Mouse (Mus musculus): ENCODE measurements around the gene Zfp593. TPM values are rescaled to one million over a fixed set of nuclear protein-coding genes. Genes with fewer than 3 reads are reported as not detected.

Gene Zfp593
- polyA plus RNA-seq, 1 experiment from 2014 or later = 21.6 TPM

- WGBS = 21% methylated on average over 19 of the region's 19 CpGs
- peak overlapping the region; percentile 25 for H3K4me3 ChIP-seq
Measured at GRCm38 (mm10) chr4:134237582-134238278, 7.7 kb downstream of the Zfp593 start.

GRCm38 (mm10) chr4:134234876-134235275, 10.5 kb downstream of the Zfp593 start:
- H3K27ac ChIP-seq = no peak overlapping the region
- H3K4me3 ChIP-seq = no peak overlapping the region
- WGBS = 80% methylated on average over 5 of the region's 5 CpGs
- H3K4me1 ChIP-seq (replicated peaks) = peaks cover 19% of the 10 kb centered on the region
- H3K36me3 ChIP-seq = no peaks in the 10 kb centered on the region
- H3K27me3 ChIP-seq (ENCODE audit: insufficient read depth, poor library complexity, severe bottlenecking) = peaks cover 43% of the 10 kb centered on the region
- no peak for DNase-seq (ENCODE audit: low spot score)
- H3K9me3 ChIP-seq = no peaks in the 10 kb centered on the region

More at GRCm38 (mm10) chr4:134237582-134238278, 7.7 kb downstream of the Zfp593 start:
- H3K27ac ChIP-seq = no peak overlapping the region
- H3K27me3 ChIP-seq (ENCODE audit: insufficient read depth, poor library complexity, severe bottlenecking) = peaks cover 42% of the 10 kb centered on the region
- no peak for DNase-seq (ENCODE audit: low spot score)
- no peaks in the 10 kb centered on the region for H3K9me3 ChIP-seq
- H3K36me3 ChIP-seq = no peaks in the 10 kb centered on the region
- peaks cover 19% of the 10 kb centered on the region for H3K4me1 ChIP-seq (replicated peaks)

- no peak overlapping the region for H3K4me3 ChIP-seq
- H3K36me3 ChIP-seq = no peaks in the 10 kb centered on the region
- peaks cover 14% of the 10 kb centered on the region for H3K4me1 ChIP-seq (replicated peaks)
- no peak overlapping the region for H3K27ac ChIP-seq
- 50% methylated on average over 8 of the region's 8 CpGs for WGBS
- no peaks in the 10 kb centered on the region for H3K9me3 ChIP-seq
- peaks cover 10% of the 10 kb centered on the region for H3K27me3 ChIP-seq (ENCODE audit: insufficient read depth, poor library complexity, severe bottlenecking)
- DNase-seq (ENCODE audit: low spot score) = no peak
Measured at GRCm38 (mm10) chr4:134230431-134230830, 15.0 kb downstream of the Zfp593 start.

GRCm38 (mm10) chr4:134227194-134227593, 18.2 kb downstream of the Zfp593 start, which contains the start of gene Catsper4:
Catsper4 (minus strand) TSS chr4:134227383.
- no peak within 1 kb of the TSS for H3K27ac ChIP-seq
- no peak within 1 kb of the TSS; the same call in 1 of the 2 replicates for H3K4me3 ChIP-seq
- peaks cover 14% of the 10 kb centered on the region for H3K4me1 ChIP-seq (replicated peaks)
- DNase-seq (ENCODE audit: low spot score) = no peak
- H3K27me3 ChIP-seq (ENCODE audit: insufficient read depth, poor library complexity, severe bottlenecking) = 0 out of 2 replicates have a peak, but pooled peaks cover 3% of the 10 kb centered on the region
- no peaks in the 10 kb centered on the region for H3K9me3 ChIP-seq
- no peaks in the 10 kb centered on the region for H3K36me3 ChIP-seq
- 76% methylated on average over 8 of the region's 8 CpGs for WGBS

GRCm38 (mm10) chr4:134222793-134223600, 22.4 kb downstream of the Zfp593 start:
- H3K27ac ChIP-seq = no peak overlapping the region
- no peaks in the 10 kb centered on the region for H3K27me3 ChIP-seq (ENCODE audit: insufficient read depth, poor library complexity, severe bottlenecking)
- H3K4me3 ChIP-seq = no peak overlapping the region
- no peak for DNase-seq (ENCODE audit: low spot score)
- no peaks in the 10 kb centered on the region for H3K36me3 ChIP-seq
- peaks cover 5% of the 10 kb centered on the region; the same call in 1 of the 2 replicates for H3K4me1 ChIP-seq (replicated peaks)
- no peaks in the 10 kb centered on the region for H3K9me3 ChIP-seq
- 71% methylated on average over 11 of the region's 11 CpGs for WGBS

GRCm38 (mm10) chr4:134206488-134207053, 38.8 kb downstream of the Zfp593 start:
- no peaks in the 10 kb centered on the region for H3K36me3 ChIP-seq
- H3K4me1 ChIP-seq (replicated peaks) = peaks cover 7% of the 10 kb centered on the region; the same call in 1 of the 2 replicates
- H3K27me3 ChIP-seq (ENCODE audit: insufficient read depth, poor library complexity, severe bottlenecking) = peaks cover 6% of the 10 kb centered on the region; the same call in 1 of the 2 replicates
- no peak overlapping the region for H3K4me3 ChIP-seq
- no peak overlapping the region for H3K27ac ChIP-seq
- H3K9me3 ChIP-seq = no peaks in the 10 kb centered on the region
- WGBS = 55% methylated on average over 6 of the region's 6 CpGs
- DNase-seq (ENCODE audit: low spot score) = no peak

GRCm38 (mm10) chr4:134203340-134203896, 42.0 kb downstream of the Zfp593 start:
- Histone ChIP-seq H3K27ac (no peak overlapping the region), H3K9me3 (no peaks in the 10 kb centered on the region), H3K4me1 (replicated peaks) (peaks cover 7% of the 10 kb centered on the region; the same call in 1 of the 2 replicates), H3K27me3 (ENCODE audit: insufficient read depth, poor library complexity, severe bottlenecking) (peaks cover 1% of the 10 kb centered on the region; the same call in 1 of the 2 replicates), H3K4me3 (no peak overlapping the region), H3K36me3 (no peaks in the 10 kb centered on the region)
- WGBS = 89% methylated on average over 17 of the region's 17 CpGs
- DNase-seq (ENCODE audit: low spot score) = no peak

GRCm38 (mm10) chr4:134202904-134203303, 42.5 kb downstream of the Zfp593 start, which contains the start of gene Gm7534:
Gm7534 (minus strand) TSS chr4:134203004.
- no peaks in the 10 kb centered on the region for H3K9me3 ChIP-seq
- no peak within 1 kb of the TSS for H3K27ac ChIP-seq
- H3K4me1 ChIP-seq (replicated peaks) = peaks cover 7% of the 10 kb centered on the region; the same call in 1 of the 2 replicates
- no peak within 1 kb of the TSS for H3K4me3 ChIP-seq
- H3K36me3 ChIP-seq = no peaks in the 10 kb centered on the region
- no peak for DNase-seq (ENCODE audit: low spot score)
- H3K27me3 ChIP-seq (ENCODE audit: insufficient read depth, poor library complexity, severe bottlenecking) = no peaks in the 10 kb centered on the region
- WGBS = 91% methylated on average over 4 of the region's 4 CpGs

GRCm38 (mm10) chr4:134199371-134199770, 46.0 kb downstream of the Zfp593 start:
- Histone ChIP-seq H3K36me3 (no peaks in the 10 kb centered on the region), H3K4me1 (replicated peaks) (no peaks in the 10 kb centered on the region), H3K27ac (no peak overlapping the region), H3K27me3 (ENCODE audit: insufficient read depth, poor library complexity, severe bottlenecking) (no peaks in the 10 kb centered on the region), H3K4me3 (no peak overlapping the region), H3K9me3 (no peaks in the 10 kb centered on the region)
- 78% methylated on average over 2 of the region's 2 CpGs for WGBS
- no peak for DNase-seq (ENCODE audit: low spot score)

Other genes starting within 250 kb of the Zfp593 start
- 39.5 and 42.3 TPM in 2 replicates for gene Dhdds, start 244.7 kb downstream of the Zfp593 start, polyA plus RNA-seq (2016; fragmentation: Nextera tagmentation; extraction: Ambion mirVana)
- 13.4 and 27.5 TPM in 2 replicates for gene Lin28a, start 226.8 kb downstream of the Zfp593 start, polyA plus RNA-seq (2016; fragmentation: Nextera tagmentation; extraction: Ambion mirVana)
- gene Zfp683, start 191.8 kb downstream of the Zfp593 start, polyA plus RNA-seq (2016; fragmentation: Nextera tagmentation; extraction: Ambion mirVana) = not detected in 2 replicates
- gene Crybg2, start 184.8 kb downstream of the Zfp593 start, polyA plus RNA-seq (2016; fragmentation: Nextera tagmentation; extraction: Ambion mirVana) = 1.6 and 2.9 TPM in 2 replicates
- 5.3 and 5.5 TPM in 2 replicates for gene Cd52, start 150.5 kb downstream of the Zfp593 start, polyA plus RNA-seq (2016; fragmentation: Nextera tagmentation; extraction: Ambion mirVana)
- 7.6 and 11.2 TPM in 2 replicates for gene Ubxn11, start 143.0 kb downstream of the Zfp593 start, polyA plus RNA-seq (2016; fragmentation: Nextera tagmentation; extraction: Ambion mirVana)
- gene Sh3bgrl3, start 116.8 kb downstream of the Zfp593 start, polyA plus RNA-seq (2016; fragmentation: Nextera tagmentation; extraction: Ambion mirVana) = 333 and 386 TPM in 2 replicates
- gene Cep85, start 58.5 kb downstream of the Zfp593 start, polyA plus RNA-seq (2016; fragmentation: Nextera tagmentation; extraction: Ambion mirVana) = 30.1 and 35.1 TPM in 2 replicates
- not detected in 2 replicates for gene Gm7534, start 42.6 kb downstream of the Zfp593 start, polyA plus RNA-seq (2016; fragmentation: Nextera tagmentation; extraction: Ambion mirVana)
- not detected in 2 replicates for gene Catsper4, start 18.2 kb downstream of the Zfp593 start, polyA plus RNA-seq (2016; fragmentation: Nextera tagmentation; extraction: Ambion mirVana)
- gene Cnksr1, start 7.2 kb downstream of the Zfp593 start, polyA plus RNA-seq (2016; fragmentation: Nextera tagmentation; extraction: Ambion mirVana) = 0.89 and 1.2 TPM in 2 replicates
- 0.49 and 1.0 TPM in 2 replicates for gene E130218I03Rik, start 1.9 kb downstream of the Zfp593 start, polyA plus RNA-seq (2016; fragmentation: Nextera tagmentation; extraction: Ambion mirVana)
- gene Gm30191, start 1.3 kb upstream of the Zfp593 start, polyA plus RNA-seq (2016; fragmentation: Nextera tagmentation; extraction: Ambion mirVana) = not detected in 2 replicates
- gene Grrp1, start 8.5 kb upstream of the Zfp593 start, polyA plus RNA-seq (2016; fragmentation: Nextera tagmentation; extraction: Ambion mirVana) = 6.2 and 6.8 TPM in 2 replicates
- 18.1 and 18.8 TPM in 2 replicates for gene Pdik1l, start 42.3 kb upstream of the Zfp593 start, polyA plus RNA-seq (2016; fragmentation: Nextera tagmentation; extraction: Ambion mirVana)
- 0.51 and 0.56 TPM in 2 replicates for gene Trim63, start 69.5 kb upstream of the Zfp593 start, polyA plus RNA-seq (2016; fragmentation: Nextera tagmentation; extraction: Ambion mirVana)
- gene Slc30a2, start 97.6 kb upstream of the Zfp593 start, polyA plus RNA-seq (2016; fragmentation: Nextera tagmentation; extraction: Ambion mirVana) = 0.10 TPM in 1 of 2 replicates, not detected in the other
- 0.25 and 0.63 TPM in 2 replicates for gene Extl1, start 138.3 kb upstream of the Zfp593 start, polyA plus RNA-seq (2016; fragmentation: Nextera tagmentation; extraction: Ambion mirVana)
- gene Pafah2, start 150.7 kb upstream of the Zfp593 start, polyA plus RNA-seq (2016; fragmentation: Nextera tagmentation; extraction: Ambion mirVana) = 7.9 and 9.5 TPM in 2 replicates
- gene Stmn1, start 222.7 kb upstream of the Zfp593 start, polyA plus RNA-seq (2016; fragmentation: Nextera tagmentation; extraction: Ambion mirVana) = 2,849 and 3,914 TPM in 2 replicates